Mouse (Mus musculus): ENCODE measurements at regions not wholly inside any gene's neighbourhood (a gene's known extent, or its start where the extent isn't known, plus 50 kb on each side); places are given as distances from the start of the nearest gene placed in this dataset.

DNA sequence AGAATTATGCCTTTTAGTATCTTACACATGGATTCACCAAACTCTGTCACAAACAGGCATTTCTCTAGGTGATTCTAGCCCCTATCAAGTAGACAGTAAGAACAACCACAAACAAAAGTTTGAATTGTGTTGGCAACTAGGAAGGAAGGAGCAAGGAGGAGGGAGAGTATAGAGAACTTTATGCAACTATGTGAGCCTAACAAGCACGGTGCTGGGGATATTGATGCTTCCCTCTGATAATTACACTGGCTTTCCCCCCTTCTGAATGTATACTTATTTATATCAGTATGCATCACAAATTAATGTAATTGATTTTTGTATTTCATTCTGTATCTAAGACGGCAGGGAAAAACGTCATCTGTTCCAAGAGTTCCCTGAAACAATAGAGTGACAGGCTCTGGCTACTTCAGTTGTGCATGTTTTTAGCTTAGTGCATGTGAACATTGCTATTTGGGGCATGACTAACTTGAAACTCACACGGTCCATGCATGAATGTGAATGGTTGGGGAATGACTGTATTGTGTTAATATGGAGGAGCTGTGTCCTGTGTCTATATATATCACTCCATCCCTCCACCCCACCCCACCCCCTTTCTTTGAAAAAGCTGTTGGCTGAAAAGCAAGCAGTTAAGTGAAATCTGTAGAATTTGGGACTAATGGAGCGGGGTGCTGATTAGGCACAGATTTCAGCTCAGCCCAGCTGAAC is 169.2 kb downstream of the 4930544G11Rik start:
- Histone ChIP-seq H3K4me1 (ENCODE audit: control insufficient read depth, insufficient read depth, low read length) (no peaks in the 10 kb centered on the region), H3K9ac (ENCODE audit: low read depth, low read length, severe bottlenecking) (no peak overlapping the region), H3K4me3 (replicated peaks; ENCODE audit: low read length) (no peak overlapping the region), H3K9me3 (ENCODE audit: control insufficient read depth, low read length) (no peaks in the 10 kb centered on the region), H3K27me3 (ENCODE audit: control insufficient read depth, insufficient read depth, low read length) (no peaks in the 10 kb centered on the region), H3K27ac (replicated peaks; ENCODE audit: low read depth, low read length) (no peak overlapping the region), H3K4me2 (replicated peaks; ENCODE audit: low read depth, low read length, severe bottlenecking) (no peak overlapping the region), H3K36me3 (ENCODE audit: control insufficient read depth, insufficient read depth, low read length) (no peaks in the 10 kb centered on the region)
- 77% methylated on average over 5 of the region's 5 CpGs for WGBS
- TF ChIP-seq POLR2A (IDR thresholded peaks at IDR 0.05; ENCODE audit: borderline replicate concordance, extremely low read depth, insufficient read depth, insufficient read length): no peak
- DNase-seq (ENCODE audit: low spot score) (no peak), ATAC-seq (ENCODE audit: low FRiP score, low read depth) (no peak)

DNA sequence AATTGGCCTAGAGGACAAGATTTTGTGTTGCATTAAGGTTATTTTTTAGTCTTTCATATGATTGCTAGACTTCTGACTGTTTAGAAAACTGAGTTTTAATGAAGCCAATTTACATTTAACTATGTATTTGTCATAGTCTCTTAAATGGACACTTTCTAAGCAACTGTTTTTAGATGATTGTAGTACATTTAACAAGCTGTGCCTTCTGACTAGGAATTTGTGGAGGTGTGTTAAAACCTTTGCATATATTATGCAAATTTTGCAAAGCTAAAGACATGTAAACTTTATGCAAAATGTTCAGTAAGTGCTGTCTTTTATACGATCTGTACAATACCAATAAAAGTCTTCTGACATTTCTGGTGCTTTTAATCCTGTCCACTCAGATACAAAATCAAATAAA is 171.9 kb downstream of the 4930544G11Rik start:
- DNase-seq (ENCODE audit: low spot score): no peak
- H3K4me3 ChIP-seq (replicated peaks; ENCODE audit: low read length): no peak overlapping the region
- no peak for TF ChIP-seq POLR2A (IDR thresholded peaks at IDR 0.05; ENCODE audit: borderline replicate concordance, extremely low read depth, insufficient read depth, insufficient read length)
- no peaks in the 10 kb centered on the region for H3K4me1 ChIP-seq (ENCODE audit: control insufficient read depth, insufficient read depth, low read length)
- H3K9ac ChIP-seq (ENCODE audit: low read depth, low read length, severe bottlenecking): no peak overlapping the region
- no peaks in the 10 kb centered on the region for H3K36me3 ChIP-seq (ENCODE audit: control insufficient read depth, insufficient read depth, low read length)
- no peak overlapping the region for H3K4me2 ChIP-seq (replicated peaks; ENCODE audit: low read depth, low read length, severe bottlenecking)
- ATAC-seq (ENCODE audit: low FRiP score, low read depth): no peak
- H3K27ac ChIP-seq (replicated peaks; ENCODE audit: low read depth, low read length): no peak overlapping the region
- H3K9me3 ChIP-seq (ENCODE audit: control insufficient read depth, low read length): no peaks in the 10 kb centered on the region
- H3K27me3 ChIP-seq (ENCODE audit: control insufficient read depth, insufficient read depth, low read length): no peaks in the 10 kb centered on the region
- WGBS: 48% methylated on average over 1 of the region's 1 CpGs

- Histone ChIP-seq H3K27me3 (ENCODE audit: control insufficient read depth, insufficient read depth, low read length) (no peaks in the 10 kb centered on the region), H3K4me3 (replicated peaks; ENCODE audit: low read length) (no peak overlapping the region), H3K9me3 (ENCODE audit: control insufficient read depth, low read length) (no peaks in the 10 kb centered on the region), H3K36me3 (ENCODE audit: control insufficient read depth, insufficient read depth, low read length) (no peaks in the 10 kb centered on the region), H3K9ac (ENCODE audit: low read depth, low read length, severe bottlenecking) (no peak overlapping the region), H3K27ac (replicated peaks; ENCODE audit: low read depth, low read length) (no peak overlapping the region), H3K4me2 (replicated peaks; ENCODE audit: low read depth, low read length, severe bottlenecking) (no peak overlapping the region), H3K4me1 (ENCODE audit: control insufficient read depth, insufficient read depth, low read length) (no peaks in the 10 kb centered on the region)
- DNase-seq (ENCODE audit: low spot score): no peak
- 50% methylated on average over 3 of the region's 3 CpGs for WGBS
- no peak for TF ChIP-seq POLR2A (IDR thresholded peaks at IDR 0.05; ENCODE audit: borderline replicate concordance, extremely low read depth, insufficient read depth, insufficient read length)
- ATAC-seq (ENCODE audit: low FRiP score, low read depth): no peak
These were observed 199.4 kb downstream of the 4930544G11Rik start for GRCm38 (mm10) chr6:66151786-66152185.

GRCm38 (mm10) chr6:66154831-66155230 is 202.4 kb downstream of the 4930544G11Rik start:
- DNase-seq (ENCODE audit: low spot score): no peak
- H3K4me1 ChIP-seq (ENCODE audit: control insufficient read depth, insufficient read depth, low read length): no peaks in the 10 kb centered on the region
- TF ChIP-seq POLR2A (IDR thresholded peaks at IDR 0.05; ENCODE audit: borderline replicate concordance, extremely low read depth, insufficient read depth, insufficient read length): no peak
- H3K36me3 ChIP-seq (ENCODE audit: control insufficient read depth, insufficient read depth, low read length): no peaks in the 10 kb centered on the region
- H3K27ac ChIP-seq (replicated peaks; ENCODE audit: low read depth, low read length): no peak overlapping the region
- no peak overlapping the region for H3K9ac ChIP-seq (ENCODE audit: low read depth, low read length, severe bottlenecking)
- WGBS: 91% methylated on average over 2 of the region's 2 CpGs
- no peak for ATAC-seq (ENCODE audit: low FRiP score, low read depth)
- no peaks in the 10 kb centered on the region for H3K9me3 ChIP-seq (ENCODE audit: control insufficient read depth, low read length)
- H3K4me2 ChIP-seq (replicated peaks; ENCODE audit: low read depth, low read length, severe bottlenecking): no peak overlapping the region
- no peak overlapping the region for H3K4me3 ChIP-seq (replicated peaks; ENCODE audit: low read length)
- H3K27me3 ChIP-seq (ENCODE audit: control insufficient read depth, insufficient read depth, low read length): no peaks in the 10 kb centered on the region

DNA sequence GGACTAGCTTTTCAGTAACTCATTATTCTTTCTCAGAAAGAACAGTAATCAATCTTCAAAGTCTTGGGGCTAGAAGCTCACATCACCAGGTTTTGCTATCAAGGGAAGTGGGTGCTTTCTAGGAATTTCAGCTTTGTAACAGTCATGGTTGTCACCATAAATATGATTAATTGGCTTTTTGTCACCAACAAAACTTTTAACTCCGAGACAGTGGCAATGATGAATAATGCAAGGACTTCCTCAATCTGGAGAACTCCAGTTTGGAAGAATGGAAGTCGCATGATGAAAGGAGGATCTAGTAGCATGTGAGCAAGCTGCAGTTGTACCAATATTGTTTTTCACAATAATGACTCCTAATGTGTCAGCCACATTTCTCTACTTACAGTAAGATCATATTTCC is 208.4 kb downstream of the 4930544G11Rik start:
- no peak overlapping the region for H3K9ac ChIP-seq (ENCODE audit: low read depth, low read length, severe bottlenecking)
- no peaks in the 10 kb centered on the region for H3K4me1 ChIP-seq (ENCODE audit: control insufficient read depth, insufficient read depth, low read length)
- ATAC-seq (ENCODE audit: low FRiP score, low read depth): no peak
- H3K27me3 ChIP-seq (ENCODE audit: control insufficient read depth, insufficient read depth, low read length): no peaks in the 10 kb centered on the region
- no peaks in the 10 kb centered on the region for H3K36me3 ChIP-seq (ENCODE audit: control insufficient read depth, insufficient read depth, low read length)
- no peaks in the 10 kb centered on the region for H3K9me3 ChIP-seq (ENCODE audit: control insufficient read depth, low read length)
- no peak overlapping the region for H3K4me2 ChIP-seq (replicated peaks; ENCODE audit: low read depth, low read length, severe bottlenecking)
- no peak overlapping the region for H3K4me3 ChIP-seq (replicated peaks; ENCODE audit: low read length)
- no peak for DNase-seq (ENCODE audit: low spot score)
- TF ChIP-seq POLR2A (IDR thresholded peaks at IDR 0.05; ENCODE audit: borderline replicate concordance, extremely low read depth, insufficient read depth, insufficient read length): no peak
- WGBS: 53% methylated on average over 2 of the region's 2 CpGs
- H3K27ac ChIP-seq (replicated peaks; ENCODE audit: low read depth, low read length): no peak overlapping the region

Data from limb, embryonic 14.5 days (tissue).